Mouse (Mus musculus) small intestine, adult 2 months (tissue): ENCODE results near the gene Rab11fip4.

ENCODE experiments used
- CTCF ChIP-seq: fragments of 200-500 bp; IDR thresholded peaks from 2 replicates; pipeline ENCODE4 v1.5.1; 2012; ENCODE audit warnings: low read depth, mild to moderate bottlenecking, control low read depth, inconsistent platforms, low read length, moderate library complexity, mixed read lengths; ENCODE audit not compliant: insufficient replicate concordance, insufficient read length; ENCODE audit errors: extremely low read depth
- POLR2A ChIP-seq: fragments of 200-500 bp; IDR thresholded peaks from 2 replicates; pipeline ENCODE4 v1.6.1; 2012; ENCODE audit warnings: low read depth, mild to moderate bottlenecking, control low read depth, inconsistent platforms, low read length, moderate library complexity

DNA sequence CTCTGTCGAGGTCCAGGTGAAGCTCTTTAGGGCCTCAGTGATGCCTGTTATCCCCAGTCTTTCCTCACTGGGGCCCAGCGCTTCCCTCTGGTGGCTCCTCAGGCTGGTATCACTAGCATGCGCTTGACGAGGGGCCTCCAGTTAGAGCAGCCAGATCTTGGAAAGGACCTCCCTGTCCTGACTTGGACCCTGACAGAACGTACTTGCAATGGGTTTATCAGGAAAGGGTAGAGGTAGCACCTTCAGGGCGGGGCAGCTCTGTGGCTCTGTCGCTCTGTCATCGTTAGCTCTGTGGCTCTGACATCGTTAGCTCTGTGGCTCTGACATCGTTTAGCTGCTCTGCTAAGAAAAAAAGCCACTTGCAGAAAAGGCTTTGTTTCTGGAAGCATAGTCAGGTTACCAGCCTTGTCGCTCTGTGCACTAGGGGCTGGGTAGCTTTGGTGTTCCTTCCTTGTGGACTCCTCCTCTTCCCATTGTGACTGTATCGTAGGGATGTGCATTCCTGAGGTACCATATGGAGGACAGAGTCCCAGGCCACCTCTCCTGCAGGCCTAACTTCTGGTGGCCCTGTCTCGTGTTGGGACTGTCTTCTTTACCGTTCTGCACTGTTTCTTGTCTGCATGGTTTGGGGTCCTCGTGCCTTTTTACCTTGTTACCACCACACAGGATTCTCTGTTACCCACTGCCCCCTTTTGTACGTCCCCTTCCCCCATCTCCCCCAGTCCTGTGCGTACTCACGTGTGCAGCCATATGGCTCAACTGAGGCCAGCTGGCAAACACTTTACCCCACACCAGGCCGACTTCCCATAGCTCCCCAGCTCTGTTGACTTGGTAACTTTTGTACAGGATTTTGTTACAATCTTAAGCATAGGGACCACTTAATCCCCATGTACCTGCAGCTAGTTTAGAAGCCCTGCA, 105.6 kb downstream of the Rab11fip4 start:
- TF ChIP-seq CTCF (no peak), POLR2A (no peak)
